Mouse (Mus musculus) myocyte (in vitro differentiated cells): Measurements from ENCODE around the gene Clstn3.

Source experiments
- CEBPB ChIP-seq: IDR thresholded peaks from 2 replicates; pipeline ENCODE4 v1.6.1; 2011; ENCODE audit warnings: mild to moderate bottlenecking, moderate library complexity; ENCODE audit not compliant: poor library complexity, insufficient read depth, severe bottlenecking
- MYOD1 ChIP-seq, 3 experiments: IDR thresholded peaks; one replicate each; pipeline ENCODE4 v1.6.1; 2011; ENCODE audit warnings: control low read depth in 2 of 3, low read depth in 2 of 3, mild to moderate bottlenecking in 2 of 3, moderate library complexity in 1 of 3; ENCODE audit not compliant: insufficient read length in 2 of 3, control insufficient read depth in 1 of 3

DNA sequence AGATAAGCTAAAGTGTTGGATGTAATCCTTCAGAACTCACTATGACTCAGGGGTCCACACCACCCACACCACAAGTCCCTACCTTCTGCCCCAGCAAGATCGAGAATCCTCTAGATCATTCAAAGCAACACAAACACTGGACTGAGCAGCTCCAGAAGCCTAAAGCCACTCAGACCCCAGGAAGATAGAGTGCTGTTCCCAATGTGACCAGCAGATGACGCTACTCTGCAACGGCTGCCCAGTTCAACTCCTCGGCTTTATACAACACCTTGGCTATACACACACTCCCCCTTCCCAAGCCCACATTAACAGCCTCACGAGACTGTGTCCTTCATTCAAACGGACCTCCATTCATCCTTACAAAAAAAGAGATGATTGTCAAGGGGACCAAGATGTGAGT, 8.2 kb upstream of the Clstn3 start:
- no peak for TF ChIP-seq MYOD1 (IDR thresholded peaks at IDR 0.05; ENCODE audit: control insufficient read depth in 1 of 3, insufficient read length in 2 of 3, low read depth in 2 of 3)
- no peak for TF ChIP-seq CEBPB
